Mouse (Mus musculus) CH12.LX (cell line): ENCODE data around the gene Dcdc2b. TPM values are rescaled to one million over a fixed set of nuclear protein-coding genes. Genes with fewer than 3 reads are reported as not detected.

Experiments used
- DNase-seq: peaks from one replicate; pipeline ENCODE4 v3.0.0-alpha.2; 2013; ENCODE audit errors: extremely low read depth
- H3K27ac ChIP-seq: 2 replicates; pipeline ENCODE4 v1.5.1; 2012; ENCODE audit warnings: low read depth, mild to moderate bottlenecking, control low read depth, moderate library complexity; ENCODE audit not compliant: insufficient read depth
- H3K27me3 ChIP-seq: replicated peaks from 2 replicates; pipeline ENCODE3; 2012; ENCODE audit warnings: inconsistent platforms
- H3K36me3 ChIP-seq, 2 experiments: replicated peaks in 1 of 2; 2 replicates each; pipeline versions ENCODE3 to v1.6.1; 2012; ENCODE audit warnings: inconsistent platforms in 1 of 2, low read length in 1 of 2, mild to moderate bottlenecking in 1 of 2, mixed read lengths in 1 of 2, moderate library complexity in 1 of 2; ENCODE audit not compliant: control insufficient read depth in 1 of 2, insufficient read depth in 1 of 2
- H3K4me1 ChIP-seq, 2 experiments: 2 replicates each; pipeline ENCODE4 v1.6.1; 2012; ENCODE audit warnings: inconsistent platforms in 1 of 2, moderate library complexity in 1 of 2; ENCODE audit not compliant: insufficient read depth in 2 of 2, control insufficient read depth in 1 of 2
- H3K4me2 ChIP-seq: 2 replicates; pipeline ENCODE4 v1.6.1; 2012; ENCODE audit warnings: low read depth, mild to moderate bottlenecking, control low read depth; ENCODE audit not compliant: poor library complexity, insufficient read depth, severe bottlenecking
- H3K4me3 ChIP-seq, 3 experiments: fragments of 150-350 bp in 1 of 3; sonication (generic) in 1 of 3; replicated peaks in 1 of 3; 2 replicates each; pipeline versions ENCODE3 to v1.5.1; 2011 to 2012; ENCODE audit warnings: low read depth in 2 of 3, low read length in 2 of 3, mild to moderate bottlenecking in 2 of 3, moderate library complexity in 2 of 3, control low read depth in 1 of 3, improper control_type of control experiment in 1 of 3, inconsistent platforms in 1 of 3, mixed read lengths in 1 of 3; ENCODE audit not compliant: poor library complexity in 1 of 3
- H3K79me2 ChIP-seq: replicated peaks from 2 replicates; pipeline ENCODE4 v1.6.1; 2012; ENCODE audit warnings: mild to moderate bottlenecking, moderate library complexity; ENCODE audit not compliant: control insufficient read depth, poor library complexity, insufficient read depth, severe bottlenecking; ENCODE audit errors: extremely low read depth
- H3K9ac ChIP-seq: 2 replicates; pipeline ENCODE4 v1.6.1; 2012; ENCODE audit warnings: low read depth, mild to moderate bottlenecking, control low read depth, moderate library complexity; ENCODE audit not compliant: insufficient read depth
- H3K9me3 ChIP-seq: replicated peaks from 2 replicates; pipeline ENCODE3; 2012; ENCODE audit warnings: low read length, inconsistent platforms, mixed read lengths
- CHD1 ChIP-seq: IDR thresholded peaks from 2 replicates; pipeline ENCODE4 v1.6.1; 2012; ENCODE audit warnings: low read depth, low read length, improper control_type of control experiment, inconsistent platforms
- CHD2 ChIP-seq: IDR thresholded peaks from 2 replicates; pipeline ENCODE4 v1.6.1; 2011; ENCODE audit warnings: low read length, improper control_type of control experiment
- ELF1 ChIP-seq: IDR thresholded peaks from 2 replicates; pipeline ENCODE4 v1.6.1; 2014; ENCODE audit warnings: low read depth, mild to moderate bottlenecking, inconsistent platforms, low read length, improper control_type of control experiment
- EP300 ChIP-seq: IDR thresholded peaks from 2 replicates; pipeline ENCODE4 v1.6.1; 2011; ENCODE audit warnings: low read length, improper control_type of control experiment
- ETS1 ChIP-seq: conservative IDR thresholded peaks from 2 replicates; pipeline ENCODE4 v1.6.1; 2012; ENCODE audit warnings: low read depth, mild to moderate bottlenecking, inconsistent platforms, low read length, improper control_type of control experiment, moderate library complexity
- GABPA ChIP-seq: IDR thresholded peaks from 2 replicates; pipeline ENCODE4 v1.6.1; 2012; ENCODE audit warnings: low read depth, low read length, improper control_type of control experiment, inconsistent platforms; ENCODE audit not compliant: insufficient replicate concordance
- IRF4 ChIP-seq: IDR thresholded peaks from 2 replicates; pipeline ENCODE4 v1.6.1; 2014; ENCODE audit warnings: low read depth, mild to moderate bottlenecking, inconsistent platforms, low read length, improper control_type of control experiment
- JUND ChIP-seq: conservative IDR thresholded peaks from 2 replicates; pipeline ENCODE4 v1.6.1; 2011; ENCODE audit warnings: low read depth, low read length, improper control_type of control experiment
- KAT2A ChIP-seq: IDR thresholded peaks from 2 replicates; pipeline ENCODE4 v1.6.1; 2012; ENCODE audit warnings: low read length, improper control_type of control experiment, inconsistent platforms; ENCODE audit not compliant: insufficient replicate concordance
- MAFK ChIP-seq: IDR thresholded peaks from 2 replicates; pipeline ENCODE4 v1.6.1; 2011; ENCODE audit warnings: low read length, improper control_type of control experiment; ENCODE audit not compliant: insufficient replicate concordance
- MAX ChIP-seq: IDR thresholded peaks from 2 replicates; pipeline ENCODE4 v1.6.1; 2011; ENCODE audit warnings: low read length, improper control_type of control experiment
- MAZ ChIP-seq: IDR thresholded peaks from 2 replicates; pipeline ENCODE4 v1.6.1; 2012; ENCODE audit warnings: low read depth, mild to moderate bottlenecking, inconsistent platforms, low read length, improper control_type of control experiment, moderate library complexity
- MXI1 ChIP-seq: IDR thresholded peaks from 2 replicates; pipeline ENCODE4 v1.6.1; 2011; ENCODE audit warnings: mild to moderate bottlenecking, low read depth, low read length, improper control_type of control experiment
- MYC ChIP-seq: IDR thresholded peaks from 2 replicates; pipeline ENCODE4 v1.6.1; 2011; ENCODE audit warnings: low read depth, mild to moderate bottlenecking, improper control_type of control experiment, low read length
- NRF1 ChIP-seq: IDR thresholded peaks from 2 replicates; pipeline ENCODE4 v1.6.1; 2014; ENCODE audit warnings: low read depth, mild to moderate bottlenecking, inconsistent platforms, low read length, improper control_type of control experiment, moderate library complexity
- PAX5 ChIP-seq: IDR thresholded peaks from 2 replicates; pipeline ENCODE4 v1.6.1; 2012; ENCODE audit warnings: low read length, inconsistent platforms, mixed read lengths
- POLR2AphosphoS2 ChIP-seq: IDR thresholded peaks from 2 replicates; pipeline ENCODE4 v1.6.1; 2011; ENCODE audit warnings: low read depth, low read length, improper control_type of control experiment
- RAD21 ChIP-seq: IDR thresholded peaks from 2 replicates; pipeline ENCODE4 v1.6.1; 2011; ENCODE audit warnings: low read depth, mild to moderate bottlenecking, low read length, improper control_type of control experiment, moderate library complexity
- SIN3A ChIP-seq: IDR thresholded peaks from 2 replicates; pipeline ENCODE4 v1.6.1; 2012; ENCODE audit warnings: low read length, improper control_type of control experiment, inconsistent platforms
- TBP ChIP-seq: conservative IDR thresholded peaks from 2 replicates; pipeline ENCODE4 v1.6.1; 2011; ENCODE audit warnings: low read depth, low read length, improper control_type of control experiment
- TCF12 ChIP-seq: IDR thresholded peaks from 2 replicates; pipeline ENCODE4 v1.6.1; 2014; ENCODE audit warnings: low read depth, mild to moderate bottlenecking, inconsistent platforms, low read length, improper control_type of control experiment
- UBTF ChIP-seq: IDR thresholded peaks from 2 replicates; pipeline ENCODE4 v1.6.1; 2012; ENCODE audit warnings: low read depth, mild to moderate bottlenecking, inconsistent platforms, low read length, improper control_type of control experiment, moderate library complexity
- ZKSCAN1 ChIP-seq: IDR thresholded peaks from 2 replicates; pipeline ENCODE4 v1.6.1; 2012; ENCODE audit warnings: low read depth, inconsistent platforms, low read length, improper control_type of control experiment, borderline replicate concordance
- ZMIZ1 ChIP-seq: IDR thresholded peaks from 2 replicates; pipeline ENCODE4 v1.6.1; 2012; ENCODE audit warnings: low read depth, mild to moderate bottlenecking, inconsistent platforms, low read length, improper control_type of control experiment
- ZNF384 ChIP-seq: IDR thresholded peaks from 2 replicates; pipeline ENCODE4 v1.6.1; 2012; ENCODE audit warnings: low read depth, low read length, improper control_type of control experiment, inconsistent platforms
- dilution Hi-C: fragments of 300-500 bp; cut with MboI; formaldehyde crosslinking; loops from 2 replicates; pipeline ENCODE4 v1.14.3; 2020; ENCODE audit warnings: low sequenced_read_pairs; ENCODE audit not compliant: extremely low pct_unique_long_range_greater_than_20kb, extremely low pct_ligation_motif_present
- in situ Hi-C: fragments of 300-500 bp; cut with MboI; formaldehyde crosslinking; loops from 3 replicates; pipeline ENCODE4 v1.14.3; 2019; ENCODE audit warnings: low sequenced_read_pairs, low pct_ligation_motif_present, low pct_unique_long_range_greater_than_20kb, mixed read lengths
- polyA plus RNA-seq: library from polyadenylated mRNA; unstranded; fragments of >175 nt; gene quantifications from 2 replicates; pipeline ENCODE4 v1.2.1, GENCODE M21; 2012; ENCODE audit warnings: low read depth; ENCODE audit not compliant: insufficient read length
- total RNA-seq, 2 experiments: library from RNA; depleted of rRNA; stranded (reverse); fragments of 300-350 nt in 1 of 2; fragments of >200 nt in 1 of 2; gene quantifications; 2 replicates each; pipeline ENCODE4 v1.2.3; 2012 to 2014

Gene Dcdc2b
- total and polyA plus RNA-seq, 3 experiments, result 0.66 to 1.6 TPM; not detected in 1

DNA sequence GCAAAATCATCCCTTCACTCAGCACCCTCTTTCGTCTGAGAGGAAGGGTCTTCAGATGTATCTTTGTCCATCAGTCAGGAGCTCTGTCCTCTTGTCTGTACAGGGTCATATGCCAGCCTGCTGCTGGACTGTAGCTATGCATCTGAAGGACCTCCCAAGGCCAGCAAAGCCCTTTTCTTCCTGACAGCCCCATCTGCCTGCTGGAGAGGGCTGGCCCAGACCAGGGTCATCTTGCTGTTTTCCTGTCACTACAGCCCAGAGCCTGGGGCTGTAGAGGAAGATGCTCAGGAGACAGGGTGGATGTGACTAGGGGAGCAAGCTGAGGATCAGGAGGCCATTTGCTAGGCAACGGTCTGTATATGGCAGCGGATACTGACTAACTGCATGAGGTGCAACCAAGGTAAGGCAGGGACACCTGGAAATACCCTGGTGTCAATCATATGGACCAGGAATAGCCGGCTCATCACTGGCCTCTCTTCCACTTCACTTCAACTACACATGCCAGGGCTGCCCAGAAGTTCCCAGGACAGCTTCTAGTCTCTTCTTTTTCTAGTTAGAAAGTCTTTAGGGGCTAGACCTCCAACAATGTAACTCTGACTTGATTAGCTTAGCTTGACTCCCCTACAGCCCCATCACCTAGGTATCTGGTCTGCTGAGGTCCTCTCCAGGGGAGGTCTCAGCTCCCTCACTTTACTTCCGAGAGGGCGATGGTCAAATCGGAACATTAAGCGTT is 8.9 kb upstream of the Dcdc2b start (continued):
- TF ChIP-seq GABPA (no peak), IRF4 (no peak), ETS1 (no peak)
- TF ChIP-seq, all 38 proteins: peak for 0

DNA sequence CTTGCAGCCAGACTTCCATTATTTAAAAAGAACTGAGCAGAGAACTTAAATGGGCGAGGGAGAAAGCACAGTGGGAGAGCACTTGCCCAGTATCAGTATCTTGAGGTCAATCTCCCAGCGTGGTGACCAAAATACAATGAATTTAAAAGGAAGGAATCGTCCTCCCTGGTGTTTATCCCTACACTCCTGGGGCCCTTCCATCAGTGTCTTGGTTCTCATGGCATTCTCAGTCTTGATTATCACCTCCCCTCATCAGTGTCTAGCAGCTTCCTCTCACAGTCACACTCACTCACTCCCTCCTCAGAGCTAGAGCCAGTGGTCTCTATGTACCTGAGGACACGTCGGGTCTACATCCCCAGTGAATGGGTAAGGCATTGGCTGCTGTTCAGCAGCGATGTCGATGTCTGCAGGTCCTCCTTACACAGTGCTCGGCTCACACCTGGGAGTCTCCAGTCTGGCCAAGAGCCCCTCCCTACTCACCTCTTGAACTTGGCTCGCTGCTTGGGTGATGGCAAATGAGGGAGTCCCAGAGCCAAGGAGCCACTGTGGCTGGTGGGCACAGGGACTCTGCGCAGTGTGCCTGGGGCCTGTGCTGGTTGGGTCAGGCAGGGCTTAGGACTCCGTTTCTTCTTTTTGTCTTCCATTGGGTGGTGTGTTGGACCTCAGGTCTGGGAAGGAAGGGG is 8.2 kb upstream of the Dcdc2b start:
- dilution Hi-C loops (no loop called here), in situ Hi-C loops (loop anchor here (25.0 kb wide), 1 partner anchor 260 kb away; no protein-coding TSS in a partner anchor)
- peaks cover 16 to 38% of the 10 kb centered on the region in 2 experiments for H3K36me3 ChIP-seq
- H3K4me1 ChIP-seq, result peaks cover 11 to 74% of the 10 kb centered on the region in 2 experiments
- no peak overlapping the region for H3K9ac ChIP-seq
- no peak overlapping the region for H3K4me2 ChIP-seq
- no peaks in the 10 kb centered on the region for H3K9me3 ChIP-seq
- H3K27ac ChIP-seq, result 0 out of 2 replicates have a peak overlapping the region, but pooled peaks have one; percentile 1
- no peak for DNase-seq
- H3K4me3 ChIP-seq, result peak overlapping the region in 1 of 3 experiments; percentile 77
- no peaks in the 10 kb centered on the region for H3K79me2 ChIP-seq
- H3K27me3 ChIP-seq, result no peaks in the 10 kb centered on the region
- TF ChIP-seq ZNF384, result no peak

DNA sequence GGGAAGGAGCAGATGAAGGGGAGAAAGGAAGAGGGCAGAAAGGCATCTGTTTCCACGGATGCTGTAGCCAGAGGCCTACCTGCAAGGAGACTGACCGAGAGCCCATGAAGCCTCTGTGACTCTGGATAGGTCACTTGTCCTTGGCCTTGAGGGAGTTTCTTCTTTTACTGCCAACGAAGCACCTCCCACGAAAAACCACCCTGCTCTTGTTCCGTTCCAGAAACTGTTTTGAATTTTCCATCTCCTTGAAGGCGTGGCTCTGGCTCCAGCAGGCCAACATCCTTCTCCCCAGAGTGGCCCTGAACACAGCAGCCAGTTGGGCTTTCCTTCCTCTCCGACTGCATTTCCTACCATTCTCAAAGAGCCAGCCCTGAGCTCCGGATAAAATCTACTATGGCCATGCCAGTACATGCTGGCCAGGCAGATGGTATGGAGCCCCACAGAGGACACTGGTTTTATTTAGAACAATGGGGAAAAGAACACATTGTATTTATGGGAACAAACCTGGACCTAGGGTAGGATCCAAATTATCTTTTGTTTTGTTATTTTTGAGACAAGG is 7.3 kb upstream of the Dcdc2b start:
- H3K27ac ChIP-seq, result peak overlapping the region; percentile 74
- DNase-seq, result peak; percentile 88
- TF ChIP-seq GABPA (no peak), KAT2A (0 out of 2 replicates have a peak, but pooled peaks have one; percentile 18), IRF4 (no peak; the same call in 1 of the 2 replicates), MAZ (no peak), CHD2 (no peak), RAD21 (no peak), PAX5 (no peak), UBTF (no peak), MAX (no peak), MYC (peak; percentile 78), CHD1 (no peak), TBP (peak; percentile 55; the same call in 1 of the 2 replicates), POLR2AphosphoS2 (no peak; the same call in 1 of the 2 replicates), ZKSCAN1 (no peak), TCF12 (peak; percentile 72), JUND (no peak), MXI1 (no peak), ETS1 (peak; percentile 46), NRF1 (no peak), SIN3A (peak; percentile 70; the same call in 1 of the 2 replicates), ZMIZ1 (no peak; the same call in 1 of the 2 replicates), MAFK (no peak; the same call in 1 of the 2 replicates), ELF1 (no peak), ZNF384 (no peak), EP300 (peak; percentile 52; the same call in 1 of the 2 replicates)

More for the DNA sequence above, 7.3 kb upstream of the Dcdc2b start:
- dilution Hi-C loops (no loop called here), in situ Hi-C loops (loop anchor here (25.0 kb wide), 1 partner anchor 259 kb away; no protein-coding TSS in a partner anchor)
- H3K27me3 ChIP-seq, result no peaks in the 10 kb centered on the region
- peak overlapping the region; percentile 52 for H3K4me2 ChIP-seq
- peaks cover 11 to 71% of the 10 kb centered on the region in 2 experiments for H3K4me1 ChIP-seq
- H3K36me3 ChIP-seq, result peaks cover 19 to 38% of the 10 kb centered on the region in 2 experiments
- no peaks in the 10 kb centered on the region for H3K9me3 ChIP-seq
- H3K9ac ChIP-seq, result peak overlapping the region; percentile 57
- peak overlapping the region; percentile 47 to 53 (median 49) for H3K4me3 ChIP-seq
- no peaks in the 10 kb centered on the region for H3K79me2 ChIP-seq
